Mouse (Mus musculus) myocyte (in vitro differentiated cells): Measurements from ENCODE around the gene Pln. TPM values are rescaled to one million over a fixed set of nuclear protein-coding genes. Genes with fewer than 3 reads are reported as not detected.
A peak's percentile ranks its signal among the peaks of the same experiment; 100 is the strongest.

ENCODE experiments used
- H3K27me3 ChIP-seq: one replicate; pipeline ENCODE4 v1.6.1; 2011; ENCODE audit not compliant: control insufficient read depth, insufficient read depth, insufficient read length
- H3K36me3 ChIP-seq: one replicate; pipeline ENCODE4 v1.6.1; 2011; ENCODE audit not compliant: control insufficient read depth, insufficient read depth
- H3K4me2 ChIP-seq: one replicate; pipeline ENCODE4 v1.6.1; 2011; ENCODE audit warnings: low read depth, control low read depth
- H3K4me3 ChIP-seq: one replicate; pipeline ENCODE4 v1.5.1; 2011; ENCODE audit warnings: mild to moderate bottlenecking, control low read depth, moderate library complexity
- H3K79me2 ChIP-seq: one replicate; pipeline ENCODE4 v1.6.1; 2011; ENCODE audit not compliant: control insufficient read depth, insufficient read depth
- H3ac ChIP-seq: one replicate; pipeline ENCODE4 v1.6.1; 2011; ENCODE audit not compliant: control insufficient read depth, insufficient read length
- CEBPB ChIP-seq: IDR thresholded peaks from 2 replicates; pipeline ENCODE4 v1.6.1; 2011; ENCODE audit warnings: mild to moderate bottlenecking, moderate library complexity; ENCODE audit not compliant: poor library complexity, insufficient read depth, severe bottlenecking
- E2F4 ChIP-seq: IDR thresholded peaks from one replicate; pipeline ENCODE4 v1.6.1; 2011; ENCODE audit warnings: mild to moderate bottlenecking, control low read depth, moderate library complexity; ENCODE audit not compliant: insufficient read depth
- MAX ChIP-seq: IDR thresholded peaks from one replicate; pipeline ENCODE4 v1.6.1; 2011; ENCODE audit warnings: low read depth, mild to moderate bottlenecking, control low read depth
- MYOD1 ChIP-seq, 3 experiments: IDR thresholded peaks; one replicate each; pipeline ENCODE4 v1.6.1; 2011; ENCODE audit warnings: control low read depth in 2 of 3, low read depth in 2 of 3, mild to moderate bottlenecking in 2 of 3, moderate library complexity in 1 of 3; ENCODE audit not compliant: insufficient read length in 2 of 3, control insufficient read depth in 1 of 3
- MYOG ChIP-seq, 3 experiments: IDR thresholded peaks; one replicate each; pipeline ENCODE4 v1.6.1; 2011; ENCODE audit warnings: control low read depth in 2 of 3, low read depth in 2 of 3, mild to moderate bottlenecking in 2 of 3; ENCODE audit not compliant: insufficient read length in 2 of 3, control insufficient read depth in 1 of 3, insufficient read depth in 1 of 3
- POLR2A ChIP-seq: IDR thresholded peaks from one replicate; pipeline ENCODE4 v1.6.1; 2011; ENCODE audit warnings: low read depth, mild to moderate bottlenecking, control low read depth, moderate library complexity; ENCODE audit not compliant: insufficient read length
- POLR2AphosphoS2 ChIP-seq: IDR thresholded peaks from one replicate; pipeline ENCODE4 v1.6.1; 2011; ENCODE audit warnings: low read depth, control low read depth; ENCODE audit not compliant: insufficient read length
- REST ChIP-seq: IDR thresholded peaks from one replicate; pipeline ENCODE4 v1.6.1; 2011; ENCODE audit warnings: mild to moderate bottlenecking, control low read depth, moderate library complexity; ENCODE audit not compliant: insufficient read depth, insufficient read length
- SRF ChIP-seq: IDR thresholded peaks from one replicate; pipeline ENCODE4 v1.6.1; 2011; ENCODE audit warnings: low read depth; ENCODE audit not compliant: control insufficient read depth, insufficient read length
- TCF12 ChIP-seq: IDR thresholded peaks from one replicate; pipeline ENCODE4 v1.6.1; 2011; ENCODE audit warnings: mild to moderate bottlenecking, control low read depth; ENCODE audit not compliant: poor library complexity, insufficient read depth, severe bottlenecking
- TCF3 ChIP-seq: IDR thresholded peaks from one replicate; pipeline ENCODE4 v1.6.1; 2011; ENCODE audit warnings: low read depth, control low read depth; ENCODE audit not compliant: insufficient read length
- USF1 ChIP-seq: IDR thresholded peaks from one replicate; pipeline ENCODE4 v1.6.1; 2011; ENCODE audit warnings: low read depth, mild to moderate bottlenecking, control low read depth, moderate library complexity
- polyA plus RNA-seq: library from polyadenylated mRNA; unstranded; fragments of >200 nt; fragmentation: generic; extraction: Trizol; gene quantifications from one replicate; pipeline ENCODE4 v1.2.1, GENCODE M21; 2012; ENCODE audit warnings: missing spikeins

Pln gene
- polyA plus RNA-seq, 1 experiment = 0.56 TPM

DNA sequence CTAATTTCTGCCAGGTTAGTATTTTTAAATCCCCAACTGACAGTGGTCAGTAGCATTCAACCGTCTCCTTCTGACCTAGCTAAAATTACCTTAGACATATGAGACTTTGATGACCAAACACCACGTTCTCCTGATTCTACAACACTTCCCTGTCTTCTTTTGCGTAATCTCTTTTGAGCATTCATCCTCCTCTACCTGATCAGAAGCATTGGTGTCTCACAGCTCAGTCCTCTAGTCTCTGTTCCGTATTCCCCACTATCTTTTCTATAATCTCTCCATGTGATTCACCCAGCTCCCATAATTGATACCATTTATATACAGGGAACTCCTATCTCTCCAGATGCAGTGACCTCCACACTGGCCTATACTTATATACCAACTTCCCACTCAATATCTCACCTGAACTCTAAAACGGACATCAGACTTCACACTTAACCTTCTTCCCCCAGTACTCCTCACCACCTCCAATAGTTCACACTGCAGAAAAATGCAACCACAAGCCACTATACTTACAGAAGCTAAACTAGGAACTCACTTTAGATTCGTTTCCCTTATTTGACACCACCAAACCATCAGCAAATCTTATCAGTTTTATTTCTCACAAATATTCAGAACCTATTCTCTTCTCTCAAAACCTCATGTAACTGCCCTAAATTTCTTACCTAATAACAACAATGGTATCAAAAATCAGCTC is 36.6 kb downstream of the Pln start:
- TF ChIP-seq MYOG (IDR thresholded peaks at IDR 0.05; ENCODE audit: control insufficient read depth in 1 of 3, insufficient read depth in 1 of 3, insufficient read length in 2 of 3, low read depth in 2 of 3) (no peak), REST (no peak), CEBPB (no peak), SRF (no peak), MAX (no peak), POLR2A (no peak), E2F4 (no peak), MYOD1 (IDR thresholded peaks at IDR 0.05; ENCODE audit: control insufficient read depth in 1 of 3, insufficient read length in 2 of 3, low read depth in 2 of 3) (no peak), TCF3 (no peak), TCF12 (no peak), USF1 (no peak), POLR2AphosphoS2 (no peak)
- no peaks in the 10 kb centered on the region for H3K36me3 ChIP-seq

GRCm38 (mm10) chr10:53377096-53377495 is 39.6 kb downstream of the Pln start:
- H3K79me2 ChIP-seq = peaks cover 16% of the 10 kb centered on the region
- no peak overlapping the region for H3K4me3 ChIP-seq
- no peaks in the 10 kb centered on the region for H3K36me3 ChIP-seq
- H3ac ChIP-seq = no peak overlapping the region
- H3K4me2 ChIP-seq = no peak overlapping the region
- no peaks in the 10 kb centered on the region for H3K27me3 ChIP-seq
- TF ChIP-seq REST (no peak), MYOD1 (IDR thresholded peaks at IDR 0.05; ENCODE audit: control insufficient read depth in 1 of 3, insufficient read length in 2 of 3, low read depth in 2 of 3) (no peak), SRF (no peak), POLR2AphosphoS2 (no peak), USF1 (no peak)

More for the DNA sequence above, 36.6 kb downstream of the Pln start:
- peaks cover 15% of the 10 kb centered on the region for H3K79me2 ChIP-seq
- no peak overlapping the region for H3K4me2 ChIP-seq
- H3ac ChIP-seq = no peak overlapping the region
- H3K27me3 ChIP-seq = no peaks in the 10 kb centered on the region
- no peak overlapping the region for H3K4me3 ChIP-seq

DNA sequence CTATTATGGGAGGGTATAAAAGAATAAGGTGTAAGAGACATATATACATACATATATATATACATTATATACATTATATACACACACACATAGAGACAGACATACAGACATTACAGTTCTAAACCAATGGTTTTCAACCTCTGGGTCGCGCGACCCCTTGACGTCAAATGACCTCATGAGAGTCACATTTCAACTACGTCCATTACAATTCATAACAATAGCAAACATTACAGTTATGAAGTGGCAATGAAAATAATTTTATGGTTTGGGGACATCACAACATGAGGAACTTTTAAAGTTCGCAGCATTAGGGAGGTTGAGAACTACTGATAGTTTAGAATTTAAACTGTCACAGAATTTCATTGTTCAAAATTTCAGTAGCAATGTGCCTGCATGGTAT is 40.8 kb downstream of the Pln start:
- TF ChIP-seq TCF3 = no peak
- TF ChIP-seq CEBPB = no peak
- TF ChIP-seq MYOD1 (IDR thresholded peaks at IDR 0.05; ENCODE audit: control insufficient read depth in 1 of 3, insufficient read length in 2 of 3, low read depth in 2 of 3) = no peak
- no peak for TF ChIP-seq MAX
- no peak for TF ChIP-seq E2F4
- no peak for TF ChIP-seq SRF
- no peak for TF ChIP-seq USF1
- no peak for TF ChIP-seq TCF12
- TF ChIP-seq REST = no peak
- no peak for TF ChIP-seq POLR2AphosphoS2
- no peak for TF ChIP-seq POLR2A
- TF ChIP-seq MYOG (IDR thresholded peaks at IDR 0.05; ENCODE audit: control insufficient read depth in 1 of 3, insufficient read depth in 1 of 3, insufficient read length in 2 of 3, low read depth in 2 of 3) = no peak
- Histone ChIP-seq H3K36me3 (no peaks in the 10 kb centered on the region), H3K79me2 (peaks cover 16% of the 10 kb centered on the region), H3K4me2 (peak overlapping the region; percentile 86), H3K4me3 (peak overlapping the region; percentile 39), H3K27me3 (no peaks in the 10 kb centered on the region), H3ac (peak overlapping the region; percentile 65)

GRCm38 (mm10) chr10:53378981-53379708 is 41.7 kb downstream of the Pln start:
- H3ac ChIP-seq = peak overlapping the region; percentile 65
- H3K36me3 ChIP-seq = no peaks in the 10 kb centered on the region
- TF ChIP-seq MYOD1 (IDR thresholded peaks at IDR 0.05; ENCODE audit: control insufficient read depth in 1 of 3, insufficient read length in 2 of 3, low read depth in 2 of 3) (no peak), USF1 (no peak), POLR2AphosphoS2 (no peak), TCF3 (no peak), POLR2A (no peak), TCF12 (no peak), SRF (no peak), MYOG (IDR thresholded peaks at IDR 0.05; ENCODE audit: control insufficient read depth in 1 of 3, insufficient read depth in 1 of 3, insufficient read length in 2 of 3, low read depth in 2 of 3) (no peak), CEBPB (no peak), E2F4 (no peak), REST (no peak), MAX (no peak)
- H3K4me2 ChIP-seq = peak overlapping the region; percentile 86
- H3K4me3 ChIP-seq = peak overlapping the region; percentile 39
- no peaks in the 10 kb centered on the region for H3K27me3 ChIP-seq
- H3K79me2 ChIP-seq = peaks cover 16% of the 10 kb centered on the region
